Mouse (Mus musculus) layer of hippocampus, adult 2 months (tissue): ENCODE measurements around the gene Prm3. TPM values are rescaled to one million over a fixed set of nuclear protein-coding genes. Genes with fewer than 3 reads are reported as not detected.
A peak's percentile ranks its signal among the peaks of the same experiment; 100 is the strongest.
"Not testable (repeated sequence)": the region's sequence is repeated elsewhere in the genome, so short reads cannot be mapped to it uniquely, and the experiment has no call there.

Experiments used
- DNase-seq, 2 experiments: peaks; one replicate each; pipeline ENCODE4 v3.0.0; 2022; ENCODE audit warnings: low spot score in 2 of 2
- H3K27ac ChIP-seq: fragments of 200-600 bp; 2 replicates; pipeline ENCODE4 v1.8.1; 2022
- H3K4me3 ChIP-seq: fragments of 200-600 bp; 2 replicates; pipeline ENCODE4 v1.8.1; 2022; ENCODE audit warnings: mild to moderate bottlenecking
- CTCF ChIP-seq: fragments of 200-600 bp; conservative IDR thresholded peaks from 2 replicates; pipeline ENCODE4 v1.8.1; 2022; ENCODE audit warnings: antibody characterized with exemption, mild to moderate bottlenecking, moderate library complexity
- total RNA-seq, 2 experiments: library from RNA; stranded (reverse); gene quantifications; 2 replicates each; pipeline ENCODE4 v1.2.3; 2021

The Prm3 gene
- total RNA-seq, 2 experiments from 2014 or later: not detected

DNA sequence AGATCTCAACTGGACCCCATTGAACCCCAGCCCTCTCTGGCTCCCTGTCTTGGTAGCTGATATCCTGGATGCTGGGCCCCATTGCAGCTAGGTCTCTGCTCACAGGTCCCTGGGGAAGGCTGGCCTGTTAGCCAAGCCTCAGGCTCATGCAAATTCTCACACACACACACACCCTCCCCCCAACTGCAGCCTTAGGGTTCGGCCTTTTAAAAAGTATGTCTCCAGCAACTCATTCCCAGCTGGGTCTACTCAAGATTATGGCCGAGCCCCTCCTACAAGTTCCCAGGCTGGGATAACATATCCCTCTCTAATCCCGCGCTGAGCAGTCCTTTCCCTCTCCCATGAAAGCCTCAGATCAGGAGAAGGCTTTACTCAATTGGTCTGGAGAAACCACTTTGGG, 30.7 kb upstream of the Prm3 start:
- no peak for DNase-seq
- TF ChIP-seq CTCF: no peak
- H3K4me3 ChIP-seq: no peak overlapping the region
- no peak overlapping the region for H3K27ac ChIP-seq

DNA sequence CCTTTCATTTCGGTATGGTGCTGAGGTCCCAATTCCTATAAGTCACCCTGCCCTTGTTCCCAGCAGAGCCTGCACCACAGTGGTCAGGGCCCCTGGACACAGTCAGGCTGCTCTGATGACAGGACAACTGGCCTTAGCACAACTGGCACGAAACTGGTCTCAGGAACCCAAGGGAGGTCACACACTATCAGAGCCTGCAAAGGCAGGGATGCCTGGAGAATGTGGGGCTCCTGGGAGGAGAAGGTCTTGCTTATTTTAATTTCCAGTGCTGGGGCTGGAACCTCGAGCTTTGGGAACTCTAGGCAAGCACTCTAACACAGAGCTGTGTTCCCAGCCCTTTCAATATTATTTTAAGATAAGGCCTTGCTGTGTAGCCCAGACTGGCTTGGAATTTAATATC, 29.3 kb upstream of the Prm3 start:
- TF ChIP-seq CTCF: no peak
- no peak overlapping the region for H3K27ac ChIP-seq
- no peak overlapping the region for H3K4me3 ChIP-seq
- DNase-seq: no peak

DNA sequence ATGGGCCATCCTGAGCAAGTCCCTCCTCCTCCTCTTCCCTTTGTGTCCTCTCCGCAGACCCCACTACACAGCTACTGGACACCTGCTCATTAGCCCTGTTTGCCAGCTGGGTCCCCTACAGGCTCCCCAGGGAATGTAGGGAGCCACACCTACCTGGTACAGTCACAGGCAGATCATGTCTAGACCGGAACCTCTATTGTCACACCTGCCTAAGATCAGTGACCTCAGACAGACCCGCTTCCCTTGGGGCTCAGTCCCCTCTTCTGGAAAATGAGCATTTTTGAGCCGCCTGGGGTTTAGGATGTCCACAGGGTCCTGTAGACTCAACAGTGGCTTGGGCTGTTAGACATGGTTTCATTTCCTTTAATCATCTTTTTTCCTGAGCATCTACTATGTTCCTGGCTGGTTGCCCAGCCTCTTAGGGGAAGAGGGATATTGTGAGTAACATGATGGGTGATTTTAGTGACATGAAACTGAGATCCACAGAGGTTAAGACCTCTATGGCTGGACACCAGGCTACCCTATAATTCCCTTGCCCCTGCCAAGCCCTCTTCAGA, 27.9 kb upstream of the Prm3 start:
- DNase-seq: no peak

DNA sequence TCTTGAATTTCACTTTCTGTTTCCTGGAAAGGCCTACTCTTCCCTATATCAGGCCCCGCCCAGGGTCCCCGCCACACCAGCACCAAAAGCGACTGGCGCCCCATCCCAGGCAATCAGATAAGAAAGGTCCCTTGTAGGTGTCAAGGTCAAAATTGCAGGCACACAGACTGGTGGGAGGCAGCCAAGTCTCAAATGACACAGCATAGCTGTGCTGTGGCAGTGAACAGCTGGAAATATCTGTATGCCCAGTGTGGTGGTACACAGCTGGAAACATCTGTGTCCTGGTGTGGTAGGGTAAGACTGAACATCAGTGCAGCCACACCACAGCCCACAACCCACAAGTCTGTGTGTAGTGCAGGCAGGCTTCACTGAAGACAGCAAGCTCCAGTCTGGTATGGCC, 24.1 kb upstream of the Prm3 start:
- Histone ChIP-seq H3K4me3 (no peak overlapping the region), H3K27ac (no peak overlapping the region)
- DNase-seq: no peak
- TF ChIP-seq CTCF: no peak

More for the DNA sequence above, 27.9 kb upstream of the Prm3 start:
- no peak for TF ChIP-seq CTCF
- Histone ChIP-seq H3K4me3 (no peak overlapping the region), H3K27ac (no peak overlapping the region)

DNA sequence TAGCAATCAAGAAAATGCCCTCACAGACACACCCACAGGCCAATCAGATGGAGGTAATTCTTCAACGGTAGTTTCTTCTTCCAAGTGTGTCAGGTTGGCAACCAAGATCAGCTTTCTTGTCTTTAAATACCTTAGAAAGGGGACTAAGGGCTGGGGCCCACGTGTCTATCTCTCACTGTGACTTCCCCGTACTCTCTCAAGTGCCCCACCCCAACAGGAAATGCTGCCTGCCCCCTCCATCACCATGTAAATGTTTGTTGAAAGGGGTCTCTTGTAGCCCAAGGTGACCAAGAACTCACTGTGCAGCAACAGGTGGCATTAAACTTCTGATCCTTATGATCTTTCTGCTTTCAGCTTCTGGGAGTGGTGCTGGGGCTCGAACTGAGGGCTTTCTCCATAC, 23.0 kb upstream of the Prm3 start:
- H3K4me3 ChIP-seq: no peak overlapping the region
- no peak for TF ChIP-seq CTCF
- no peak for DNase-seq
- H3K27ac ChIP-seq: no peak overlapping the region

DNA sequence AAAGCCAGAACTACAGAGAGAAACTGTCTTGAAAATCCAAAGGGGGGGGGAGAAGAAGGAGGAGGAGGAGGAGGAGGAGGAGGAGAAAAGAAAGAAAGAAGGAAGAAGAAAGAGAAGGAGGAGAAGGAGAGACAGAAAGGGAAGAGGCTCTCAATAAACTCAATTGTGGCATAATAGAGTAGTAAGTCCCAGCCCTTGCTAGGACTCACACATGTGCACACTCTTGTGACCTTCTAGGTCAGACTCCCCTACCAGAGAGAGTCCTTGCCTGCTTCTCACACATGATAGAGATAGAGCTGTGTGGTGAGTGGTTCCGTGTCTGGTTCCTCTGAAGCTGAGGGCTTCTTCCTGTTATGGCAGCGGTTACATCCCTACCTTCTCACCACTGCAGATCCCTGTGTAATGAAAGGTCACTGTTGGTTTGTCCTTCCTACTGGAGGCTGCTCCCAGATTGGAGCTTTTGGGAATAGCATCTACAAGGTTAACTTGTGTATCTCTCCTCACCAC, 22.2 kb upstream of the Prm3 start, which contains the start of gene Gm11172:
Gm11172 (plus strand) TSS at position 51 of the 507 bp plus-strand sequence.
- DNase-seq: no peak
- no peak for TF ChIP-seq CTCF
- H3K4me3 ChIP-seq: no peak within 1 kb of the TSS
- H3K27ac ChIP-seq: no peak within 1 kb of the TSS

DNA sequence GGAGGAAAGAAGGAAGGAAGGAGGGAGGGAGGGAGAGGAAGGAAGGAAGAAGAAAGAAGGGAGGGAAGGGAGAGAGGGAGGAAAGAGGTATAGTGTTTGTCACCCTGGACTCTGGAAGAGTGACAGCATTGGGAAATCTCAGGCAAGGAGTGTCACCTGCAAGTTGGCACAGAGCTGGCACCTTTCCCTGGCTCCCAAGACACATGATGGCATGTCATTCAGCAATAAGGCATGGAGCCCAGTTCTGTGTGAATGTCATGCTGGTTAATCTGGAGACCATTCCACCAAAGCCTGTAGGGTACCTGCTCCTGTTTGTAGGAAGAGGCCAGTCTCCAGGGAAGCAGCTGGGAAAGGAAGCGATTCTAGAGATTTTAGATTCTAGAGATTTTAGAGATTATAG, 19.7 kb upstream of the Prm3 start:
- Histone ChIP-seq H3K27ac (no peak overlapping the region), H3K4me3 (no peak overlapping the region)
- TF ChIP-seq CTCF: no peak
- DNase-seq: no peak

DNA sequence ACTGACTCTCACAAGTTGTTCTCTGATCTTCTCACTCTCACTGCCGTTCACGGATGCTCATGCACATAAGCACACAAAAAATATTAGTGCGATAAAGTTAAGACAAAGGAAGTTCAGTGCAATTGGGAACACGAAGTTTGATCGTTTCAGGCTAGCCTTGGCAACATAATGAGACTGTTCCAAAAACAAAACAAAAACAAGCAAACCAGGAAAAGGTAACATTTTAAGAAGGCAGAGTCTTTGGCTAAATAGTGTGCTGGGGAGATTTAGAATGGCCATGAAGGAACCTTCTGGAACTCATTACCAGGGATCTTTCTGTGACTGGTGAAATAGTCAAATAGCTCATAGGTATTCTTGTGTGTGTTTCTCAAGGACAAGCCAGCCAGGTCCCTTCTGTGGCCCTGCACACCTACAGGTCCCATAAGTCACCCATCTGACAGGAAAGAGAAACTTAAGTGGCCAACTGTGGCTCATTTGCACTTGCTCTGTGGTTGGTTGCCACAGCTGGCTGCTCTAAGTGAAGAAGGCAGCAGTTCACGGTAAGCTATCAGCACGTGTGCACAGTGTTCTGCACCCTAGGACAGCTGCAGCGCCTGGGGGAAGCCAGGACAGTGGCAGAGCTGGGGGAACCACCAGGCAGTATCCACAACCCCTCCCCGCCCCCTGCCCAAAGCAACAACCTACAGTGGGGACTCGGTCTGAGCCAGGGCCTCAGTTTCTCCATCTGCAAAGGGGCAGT, 15.2 kb upstream of the Prm3 start, which contains the start of gene Prm1:
Prm1 (minus strand) TSS at position 51 of the 739 bp plus-strand sequence.
- H3K4me3 ChIP-seq: no peak within 1 kb of the TSS
- no peak for TF ChIP-seq CTCF
- H3K27ac ChIP-seq: no peak within 1 kb of the TSS
- no peak for DNase-seq

DNA sequence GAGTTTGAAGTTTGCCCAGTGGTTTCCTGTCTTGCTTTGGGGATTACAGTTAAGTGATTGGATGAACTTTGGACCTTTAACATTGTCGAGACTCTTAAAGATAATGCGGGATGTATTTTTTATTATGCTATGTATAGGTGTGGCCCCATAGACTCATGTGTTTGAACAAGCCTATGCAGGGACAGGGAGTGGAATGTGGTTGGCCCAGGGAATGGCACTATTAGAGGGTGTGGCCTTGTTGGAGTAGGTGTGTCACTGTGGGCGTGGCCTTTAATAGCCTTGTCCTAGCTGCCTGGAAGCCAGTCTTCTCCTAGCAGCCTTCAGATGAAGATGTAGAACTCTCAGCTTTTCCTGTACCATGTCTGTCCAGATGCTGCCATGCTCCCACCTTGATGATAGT, 11.7 kb upstream of the Prm3 start:
- H3K27ac ChIP-seq, DNase-seq, H3K4me3 ChIP-seq: not testable (repeated sequence)

DNA sequence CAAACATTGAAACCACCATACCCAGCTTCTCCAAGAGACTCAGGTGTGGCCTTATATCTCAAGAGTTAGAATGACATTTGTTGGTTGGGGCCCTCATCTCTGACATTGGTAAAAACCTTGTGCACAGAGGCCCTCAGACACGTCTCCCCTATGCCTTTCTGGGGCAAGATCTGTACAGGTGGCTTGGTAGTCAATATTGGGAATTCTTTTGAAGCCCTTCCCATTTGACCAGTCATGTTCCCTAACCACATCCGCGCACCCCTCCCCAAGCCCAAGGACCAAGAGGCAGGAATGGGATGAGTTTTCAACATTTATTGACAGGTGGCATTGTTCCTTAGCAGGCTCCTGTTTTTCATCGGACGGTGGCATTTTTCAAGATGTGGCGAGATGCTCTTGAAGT, 5.3 kb upstream of the Prm3 start, which contains the start of gene Prm2:
Prm2 (minus strand) TSS at position 101 of the 400 bp plus-strand sequence.
- Histone ChIP-seq H3K4me3 (no peak within 1 kb of the TSS), H3K27ac (no peak within 1 kb of the TSS)
- TF ChIP-seq CTCF: no peak
- no peak for DNase-seq

DNA sequence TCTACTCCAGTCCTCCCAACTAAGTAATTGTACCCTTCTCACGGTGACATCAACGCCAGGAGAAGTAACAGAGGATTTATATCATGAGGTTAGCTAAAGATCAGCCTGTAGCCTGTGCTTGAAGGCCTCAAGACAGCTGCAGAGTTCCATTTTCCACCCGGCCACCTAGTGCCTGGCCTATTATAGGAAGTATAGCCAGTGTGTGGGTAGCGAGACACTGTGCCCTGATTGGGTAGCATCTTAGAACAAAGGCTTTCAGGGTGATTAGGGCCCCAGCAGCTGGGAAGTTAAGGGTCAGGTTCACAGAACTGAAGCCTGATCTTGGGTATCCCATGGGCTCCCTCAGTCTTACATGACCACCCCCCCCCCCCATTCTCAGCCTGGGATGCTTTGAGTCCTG, 1.8 kb downstream of the Prm3 start:
- DNase-seq: no peak
- no peak for TF ChIP-seq CTCF
- no peak overlapping the region for H3K27ac ChIP-seq
- no peak overlapping the region for H3K4me3 ChIP-seq

DNA sequence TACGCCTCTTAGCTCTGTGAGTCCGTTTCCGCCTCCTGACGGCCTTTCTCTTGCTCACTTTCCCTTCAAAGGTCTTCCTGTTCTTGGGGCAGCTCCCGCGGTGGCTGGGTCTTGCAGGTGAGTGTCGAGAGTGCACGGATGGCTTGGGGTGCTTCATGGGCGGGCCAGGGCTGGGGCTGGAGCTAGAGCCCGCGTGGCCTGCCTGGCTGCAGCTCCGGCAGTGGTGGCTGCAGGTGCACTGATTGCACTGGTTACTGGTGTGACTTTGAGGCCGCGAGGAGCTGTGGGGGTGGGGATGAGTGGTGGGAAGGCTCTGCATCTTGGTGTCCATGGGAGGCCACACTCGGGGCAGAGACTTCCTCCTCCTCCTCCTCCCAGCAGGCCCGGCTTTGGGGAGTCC, 2.4 kb downstream of the Prm3 start, which contains the start of gene Tnp2:
Tnp2 (minus strand) TSS at position 390 of the 400 bp plus-strand sequence.
- TF ChIP-seq CTCF: no peak
- Histone ChIP-seq H3K4me3 (no peak within 1 kb of the TSS), H3K27ac (no peak within 1 kb of the TSS)
- DNase-seq: no peak

DNA sequence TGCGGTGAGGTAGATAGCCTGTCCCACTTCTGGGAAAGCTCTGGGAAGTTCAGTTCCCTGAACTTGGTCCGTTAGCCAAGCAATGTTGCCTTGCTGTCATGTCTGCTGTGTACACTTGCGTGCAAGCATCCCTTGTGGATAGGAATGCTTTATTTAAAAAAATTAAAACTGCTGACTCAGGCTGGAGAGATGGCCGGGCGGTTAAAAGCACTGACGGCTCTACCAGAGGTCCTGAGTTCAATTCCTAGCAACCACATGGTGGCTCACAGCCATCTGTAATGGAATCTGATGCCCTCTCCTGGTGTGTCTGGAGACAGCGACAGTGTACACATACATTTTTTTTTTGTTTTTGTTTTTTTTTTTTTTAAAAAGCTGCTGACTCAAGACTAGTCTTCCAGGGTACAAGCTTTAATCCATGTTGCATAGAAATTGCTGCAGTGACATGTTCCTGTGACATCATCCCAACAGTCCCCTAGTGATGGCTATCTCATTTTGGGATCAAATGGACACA, 3.1 kb downstream of the Prm3 start:
- TF ChIP-seq CTCF: peak; percentile 45
- DNase-seq: no peak
- no peak overlapping the region for H3K27ac ChIP-seq
- no peak overlapping the region for H3K4me3 ChIP-seq
